Mouse (Mus musculus): ENCODE results near the gene Cpm. TPM values are rescaled to one million over a fixed set of nuclear protein-coding genes. Genes with fewer than 3 reads are reported as not detected.
A peak's percentile ranks its signal among the peaks of the same experiment; 100 is the strongest.

The Cpm gene
- total RNA-seq, 2 experiments from 2014 or later, result 8.6 to 10.7 TPM

DNA sequence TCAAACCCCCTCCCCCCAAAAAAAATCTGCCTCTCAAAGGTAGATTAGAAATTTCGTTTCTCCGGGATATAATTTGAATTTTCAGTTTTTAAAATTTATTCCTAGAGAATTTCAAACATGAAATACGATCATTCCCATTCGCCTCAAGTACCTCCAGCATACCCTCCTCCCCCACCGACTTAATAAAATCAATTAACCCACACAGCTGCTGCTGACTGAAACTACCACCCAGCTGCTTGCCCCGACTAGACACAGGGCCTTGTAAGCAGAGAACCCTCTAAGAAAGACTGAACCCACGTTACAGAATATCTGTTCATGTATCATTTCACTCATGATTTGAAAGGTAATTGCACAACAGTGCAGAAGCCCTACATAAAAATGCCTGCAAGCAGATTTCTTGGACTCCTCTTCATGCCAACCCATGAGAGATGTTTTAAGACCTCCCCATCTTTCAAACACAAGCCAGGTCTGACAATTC, 16.2 kb downstream of the Cpm start:
- no peak for DNase-seq (ENCODE audit: low spot score in 2 of 2)

DNA sequence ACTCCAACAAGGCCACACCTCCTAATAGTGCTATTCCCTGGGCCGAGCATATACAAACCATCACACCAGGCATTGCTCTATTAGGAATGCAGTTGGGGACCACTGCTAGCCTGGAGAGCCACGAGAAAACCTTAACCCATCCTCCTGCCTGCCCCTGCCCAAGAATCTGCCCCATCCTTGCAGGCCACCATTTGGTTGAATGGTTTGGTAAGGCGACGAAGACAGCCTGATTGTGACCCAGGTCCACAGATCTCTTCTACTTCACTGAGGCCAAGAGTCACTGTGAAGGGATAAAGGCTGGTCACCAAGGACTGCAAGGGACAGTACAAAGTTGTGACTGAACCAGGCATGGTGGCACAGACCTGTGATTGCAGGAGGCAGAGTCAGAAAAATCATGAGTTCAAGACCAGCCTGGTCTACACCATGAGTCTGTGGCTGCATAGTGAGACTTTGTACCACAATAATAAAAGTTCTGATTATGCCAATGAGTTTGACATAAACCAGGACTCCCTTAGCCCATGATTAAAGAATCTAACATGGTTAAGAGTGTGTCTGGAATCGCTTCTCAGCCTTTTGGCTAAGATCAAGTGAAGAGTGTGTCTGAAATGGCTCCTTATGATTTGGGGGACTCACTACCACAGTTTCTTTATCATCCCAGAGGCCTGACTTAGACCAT, 17.3 kb downstream of the Cpm start:
- DNase-seq (ENCODE audit: low spot score in 2 of 2), result no peak

DNA sequence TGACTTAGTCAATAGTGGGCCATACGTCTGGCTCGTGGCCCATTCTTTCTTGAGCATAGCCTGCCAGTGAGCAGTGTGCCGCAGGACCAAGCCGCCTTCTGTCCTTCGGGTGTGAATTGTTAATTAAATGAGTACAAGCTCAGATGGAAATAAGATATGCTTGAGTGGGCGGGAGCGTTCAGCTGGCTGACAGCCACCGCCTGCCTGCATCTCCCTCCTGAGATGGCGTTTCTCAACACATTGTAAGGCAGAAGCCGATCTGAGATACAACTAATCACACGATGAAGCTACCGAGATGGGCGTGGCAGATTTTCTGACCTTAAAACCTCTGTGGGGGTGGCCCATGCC, 17.8 kb downstream of the Cpm start:
- peak; percentile 70 to 79 for DNase-seq (ENCODE audit: low spot score in 2 of 2)

DNA sequence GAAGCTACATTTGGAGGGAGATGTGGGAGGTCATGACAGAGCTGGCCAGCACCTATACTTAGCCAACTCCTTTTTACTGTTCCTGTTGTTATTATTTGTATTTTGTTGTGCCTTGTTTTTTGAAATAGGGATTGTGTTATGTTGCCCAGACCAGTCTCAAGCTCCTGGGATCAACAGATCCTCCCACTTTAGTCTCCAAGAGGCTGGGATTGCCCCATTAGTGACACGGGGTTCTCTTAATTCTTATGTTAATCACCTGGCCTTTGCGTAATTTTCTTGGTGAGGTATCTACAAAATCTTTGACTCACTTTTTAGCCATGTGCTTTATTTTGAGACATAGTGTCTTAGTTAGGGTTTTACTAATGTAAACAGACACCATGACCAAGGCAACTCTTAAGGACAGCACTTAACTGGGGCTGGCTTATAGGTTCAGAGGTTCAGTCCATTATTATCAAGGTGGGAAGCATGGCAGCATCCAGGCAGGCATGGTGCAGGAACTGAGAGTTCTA, 18.7 kb downstream of the Cpm start:
- no peak for DNase-seq (ENCODE audit: low spot score in 2 of 2)

DNA sequence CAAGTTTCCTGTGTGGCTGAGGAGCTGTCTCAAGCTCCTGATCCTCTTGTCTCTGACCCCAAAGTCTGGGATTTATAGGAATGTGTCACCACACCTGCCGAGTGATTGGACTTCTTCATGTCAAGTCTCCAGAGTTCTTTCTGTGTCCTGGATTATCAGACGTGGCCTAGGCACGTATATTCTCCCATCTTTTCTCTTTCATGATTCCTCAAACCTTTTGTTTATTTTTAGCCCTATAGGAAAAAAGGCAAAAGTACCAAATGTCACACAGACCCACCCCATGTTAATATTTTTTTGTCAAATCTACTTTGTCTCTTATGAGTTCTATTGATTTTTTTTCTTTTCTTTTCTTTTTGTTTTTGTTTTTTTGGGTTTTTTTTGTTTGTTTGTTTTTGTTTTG, 19.3 kb downstream of the Cpm start:
- DNase-seq (ENCODE audit: low spot score in 2 of 2), result no peak

DNA sequence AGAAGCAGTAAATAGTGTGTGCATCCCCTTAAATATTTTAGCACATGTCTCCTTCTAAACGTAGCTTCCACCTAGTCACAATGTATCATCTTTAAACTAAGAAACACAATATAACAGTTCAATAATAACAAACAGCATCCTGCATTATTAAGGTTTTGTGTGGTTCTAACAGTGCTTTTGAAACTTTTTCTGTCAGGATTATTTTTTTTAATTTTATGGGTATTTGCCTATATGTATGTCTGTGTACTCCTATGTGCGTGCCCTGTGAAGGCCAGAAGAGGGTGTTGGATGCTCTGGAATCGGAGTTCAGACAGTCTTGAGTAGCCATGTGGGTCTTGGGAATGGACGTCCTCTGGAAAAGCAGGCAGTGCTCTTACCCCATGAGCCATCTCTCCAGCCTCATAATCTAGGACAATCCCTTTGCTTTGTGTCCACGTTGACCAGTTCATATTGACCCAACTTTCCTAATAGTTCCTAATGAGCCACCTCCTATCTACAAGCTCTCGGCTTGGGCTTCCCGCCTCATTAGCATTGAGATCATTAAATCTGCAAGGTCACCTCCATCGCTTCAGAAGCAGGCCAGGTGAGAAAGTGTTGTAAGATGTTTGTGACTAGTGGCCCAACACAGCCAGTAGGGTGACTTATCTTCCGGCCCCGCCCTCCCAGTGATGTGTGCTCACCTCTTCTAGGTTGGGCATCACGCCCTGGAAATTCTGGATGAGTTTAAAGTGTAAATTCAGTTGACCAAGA, 20.2 kb downstream of the Cpm start:
- no peak for DNase-seq (ENCODE audit: low spot score in 2 of 2)

DNA sequence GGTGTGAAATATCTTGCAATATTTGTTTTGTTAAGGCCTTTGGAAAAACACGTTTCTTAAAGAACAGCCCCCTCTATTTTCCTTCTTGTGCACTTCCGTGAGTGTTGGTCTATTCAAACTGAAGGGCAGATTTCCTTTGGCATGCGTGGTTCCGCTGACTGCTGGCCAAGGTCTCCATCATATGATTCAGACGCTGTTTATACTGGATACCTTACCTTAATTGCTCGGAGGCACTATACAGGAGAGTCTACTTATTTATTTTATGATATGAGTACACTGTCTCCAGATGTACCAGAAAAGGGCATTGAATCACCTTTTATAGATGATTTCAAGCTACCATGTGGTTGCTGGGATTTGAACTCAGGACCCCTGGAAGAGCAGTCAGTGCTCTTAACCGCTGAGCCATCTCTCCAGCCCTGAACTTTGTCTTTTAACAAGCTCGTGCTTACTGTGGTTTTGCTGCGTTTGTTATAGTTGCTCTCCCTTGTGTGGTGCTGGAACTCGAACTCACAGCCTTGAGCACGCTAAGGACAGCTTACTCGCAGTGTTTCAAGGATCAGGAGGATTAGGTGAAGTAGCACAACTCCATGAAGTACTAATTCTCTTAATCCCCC, 20.8 kb downstream of the Cpm start:
- no peak for DNase-seq (ENCODE audit: low spot score in 2 of 2)

DNA sequence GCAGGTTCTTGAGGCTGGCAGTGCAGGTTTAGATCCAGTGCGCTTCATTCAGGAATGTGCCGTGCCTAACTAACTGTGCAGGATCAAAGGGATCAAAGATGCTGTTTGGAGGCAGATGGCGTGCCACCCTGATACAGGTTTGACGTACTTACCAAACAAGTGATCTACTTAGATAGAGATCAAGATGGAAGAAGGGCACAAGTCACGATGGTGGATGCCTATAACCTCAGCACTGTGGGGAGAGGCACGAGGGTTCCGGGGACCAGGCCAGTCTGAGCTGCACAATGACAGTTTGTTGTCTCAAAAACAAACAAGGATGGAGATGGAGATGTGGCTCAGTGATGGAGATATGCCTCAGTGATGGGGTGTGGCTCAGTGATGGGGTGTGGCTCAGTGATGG, 21.4 kb downstream of the Cpm start:
- no peak for DNase-seq (ENCODE audit: low spot score in 2 of 2)

DNA sequence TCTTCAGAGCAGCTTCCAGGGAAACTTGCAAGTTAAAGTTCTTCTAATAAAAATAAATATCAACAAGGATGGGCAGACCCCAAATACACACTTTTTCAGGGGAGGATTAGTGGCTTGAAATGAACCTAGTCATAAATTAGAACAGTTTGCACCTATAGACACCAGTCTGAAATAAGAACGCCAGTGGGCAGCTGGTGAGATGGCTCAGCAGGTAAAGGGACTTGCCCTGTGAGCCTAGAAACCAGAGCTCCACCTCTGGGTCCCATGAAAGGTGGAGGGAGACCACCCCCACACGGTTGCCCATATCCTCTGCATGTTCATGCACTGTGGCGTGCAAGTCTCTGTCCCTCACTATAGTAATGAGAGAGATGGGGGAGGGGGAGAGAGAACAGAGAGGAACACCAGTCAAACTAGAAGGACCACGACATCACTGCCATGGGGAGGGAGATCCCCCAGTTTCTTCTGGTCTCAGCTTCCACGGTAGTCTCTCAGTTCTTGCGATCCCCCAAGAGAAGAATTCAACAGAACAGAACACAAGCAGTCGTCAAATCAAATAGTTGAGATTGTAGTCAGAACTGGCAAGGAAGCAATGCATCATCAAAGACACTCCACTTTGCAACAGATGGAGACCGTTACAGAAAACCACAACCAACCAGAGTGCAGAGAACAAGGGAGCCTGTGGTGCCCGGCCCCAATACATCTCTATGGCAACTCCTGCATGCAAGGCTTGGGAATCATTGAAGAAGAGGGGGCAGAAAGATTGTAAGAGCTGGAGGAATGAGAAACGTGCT, 22.5 kb downstream of the Cpm start:
- peak; percentile 56 to 68 for DNase-seq (ENCODE audit: low spot score in 2 of 2)

DNA sequence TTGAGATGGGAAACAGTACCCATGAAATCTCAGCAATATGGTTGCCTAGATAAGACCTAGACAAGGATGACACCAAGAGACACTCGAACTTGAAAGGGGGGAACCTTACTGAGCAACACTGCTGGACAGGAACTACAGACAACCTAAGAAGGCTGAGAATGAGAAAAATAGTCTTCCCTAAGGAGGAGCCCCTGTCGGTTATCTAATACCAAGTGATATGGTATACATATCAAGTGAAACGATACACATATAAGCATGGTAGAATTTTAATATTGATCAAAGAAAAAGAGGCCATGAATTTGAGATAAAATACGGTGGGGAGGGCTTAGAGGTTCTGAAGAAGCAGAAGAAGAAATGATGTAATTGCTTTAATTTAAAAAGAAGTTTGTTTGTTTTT, 23.1 kb downstream of the Cpm start:
- DNase-seq (ENCODE audit: low spot score in 2 of 2), result no peak

DNA sequence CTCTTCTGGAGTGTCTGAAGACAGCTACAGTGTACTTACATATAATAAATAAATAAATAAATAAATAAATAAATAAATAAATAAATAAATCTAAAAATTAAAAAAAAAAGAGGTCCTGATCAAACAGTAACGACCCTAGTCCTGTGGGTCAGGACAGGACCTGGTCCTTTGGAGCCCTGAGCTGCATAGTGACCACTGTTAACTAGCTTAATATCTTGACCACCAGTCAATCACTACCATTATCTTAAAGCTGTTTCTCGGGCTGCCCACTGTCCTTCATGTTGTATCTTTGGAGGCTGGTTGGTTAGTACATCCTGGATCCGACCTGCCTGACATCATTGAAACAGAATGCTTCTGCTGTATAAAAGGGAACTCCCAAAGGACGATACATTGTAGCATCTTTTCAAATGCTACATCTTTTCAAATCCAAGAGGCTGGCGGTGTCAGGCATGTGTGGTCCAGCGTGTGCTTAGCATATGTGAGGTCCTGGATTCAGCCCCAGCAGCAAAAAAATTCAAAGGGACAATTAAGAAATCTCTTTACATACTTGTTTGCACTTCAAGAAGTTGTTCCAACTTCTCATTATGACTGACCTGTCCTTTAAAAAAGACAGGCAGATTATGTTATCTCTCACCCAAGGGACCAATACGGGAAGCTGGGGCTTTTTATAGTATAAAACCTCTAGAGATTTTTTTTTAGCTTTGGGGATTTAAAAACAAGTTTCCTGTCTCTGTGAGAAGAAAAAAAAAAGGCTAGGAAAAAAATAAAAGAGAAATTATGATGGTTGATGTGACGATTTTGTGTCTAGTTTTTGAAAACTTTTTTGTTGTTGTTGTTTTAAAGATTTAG, 23.9 kb downstream of the Cpm start:
- DNase-seq (ENCODE audit: low spot score in 2 of 2), result no peak

DNA sequence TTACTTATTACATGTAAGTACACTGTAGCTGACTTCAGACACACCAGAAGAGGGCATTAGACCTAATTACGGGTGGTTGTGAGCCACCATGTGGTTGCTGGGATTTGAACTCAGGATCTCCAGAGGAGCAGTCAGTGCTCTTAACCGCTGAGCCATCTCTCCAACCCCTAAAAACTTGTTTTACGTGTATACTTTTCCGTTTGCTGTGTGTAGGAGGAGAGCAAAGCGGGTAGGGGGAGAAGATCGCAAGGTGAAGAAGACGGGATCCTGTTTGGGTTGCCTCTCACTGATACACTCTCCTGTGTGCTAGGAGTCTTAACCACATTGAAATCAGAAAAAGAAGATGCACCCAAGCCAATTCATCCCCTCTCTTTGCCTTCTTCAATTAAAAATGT, 24.5 kb downstream of the Cpm start:
- no peak for DNase-seq (ENCODE audit: low spot score in 2 of 2)

DNA sequence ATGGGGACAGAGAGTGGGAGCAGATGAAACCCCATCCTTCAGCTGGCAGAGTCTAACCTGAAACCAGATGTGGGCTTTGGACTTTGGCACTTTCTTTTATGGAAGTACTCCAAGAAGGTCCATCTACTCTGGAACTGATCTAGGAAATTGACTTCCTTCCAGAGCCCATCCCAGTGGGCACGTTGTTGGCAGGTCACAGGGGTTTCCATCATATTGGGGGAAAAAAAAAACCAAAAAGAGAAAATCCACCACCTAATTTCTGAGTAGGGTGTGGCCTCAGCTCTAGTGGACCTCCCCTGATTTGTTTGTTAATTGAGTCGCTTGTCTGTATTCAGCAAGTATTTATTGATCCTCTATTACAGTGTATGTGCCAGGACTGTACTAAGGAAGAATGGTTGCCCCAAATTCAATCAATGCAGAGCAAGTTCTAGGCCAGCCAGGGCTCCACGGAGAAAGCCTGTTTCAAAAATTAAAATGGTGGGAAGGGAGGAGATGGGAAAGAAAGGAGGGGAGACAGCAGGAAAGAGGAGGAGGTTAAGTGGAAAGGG, 25.4 kb downstream of the Cpm start:
- DNase-seq (ENCODE audit: low spot score in 2 of 2), result no peak

DNA sequence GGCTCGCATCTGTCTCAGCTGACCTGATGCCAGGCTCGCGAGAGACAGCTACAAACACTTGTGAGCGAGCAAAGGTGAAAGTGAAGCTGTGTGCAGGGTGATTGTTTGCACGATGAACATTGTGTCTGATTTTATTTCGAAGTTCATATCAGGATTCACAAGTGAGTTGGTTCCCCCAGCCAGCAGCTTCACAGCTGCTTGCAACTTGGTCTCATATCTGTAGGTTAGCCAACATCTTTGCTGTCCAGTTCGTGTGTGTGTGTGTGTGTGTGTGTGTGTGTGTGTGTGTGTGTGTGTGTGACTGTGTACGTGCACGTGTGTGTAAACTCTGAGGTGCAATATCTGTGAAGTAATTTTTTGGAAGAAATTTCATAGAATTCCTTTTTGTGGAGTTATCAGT, 26.2 kb downstream of the Cpm start:
- DNase-seq (ENCODE audit: low spot score in 2 of 2), result no peak

DNA sequence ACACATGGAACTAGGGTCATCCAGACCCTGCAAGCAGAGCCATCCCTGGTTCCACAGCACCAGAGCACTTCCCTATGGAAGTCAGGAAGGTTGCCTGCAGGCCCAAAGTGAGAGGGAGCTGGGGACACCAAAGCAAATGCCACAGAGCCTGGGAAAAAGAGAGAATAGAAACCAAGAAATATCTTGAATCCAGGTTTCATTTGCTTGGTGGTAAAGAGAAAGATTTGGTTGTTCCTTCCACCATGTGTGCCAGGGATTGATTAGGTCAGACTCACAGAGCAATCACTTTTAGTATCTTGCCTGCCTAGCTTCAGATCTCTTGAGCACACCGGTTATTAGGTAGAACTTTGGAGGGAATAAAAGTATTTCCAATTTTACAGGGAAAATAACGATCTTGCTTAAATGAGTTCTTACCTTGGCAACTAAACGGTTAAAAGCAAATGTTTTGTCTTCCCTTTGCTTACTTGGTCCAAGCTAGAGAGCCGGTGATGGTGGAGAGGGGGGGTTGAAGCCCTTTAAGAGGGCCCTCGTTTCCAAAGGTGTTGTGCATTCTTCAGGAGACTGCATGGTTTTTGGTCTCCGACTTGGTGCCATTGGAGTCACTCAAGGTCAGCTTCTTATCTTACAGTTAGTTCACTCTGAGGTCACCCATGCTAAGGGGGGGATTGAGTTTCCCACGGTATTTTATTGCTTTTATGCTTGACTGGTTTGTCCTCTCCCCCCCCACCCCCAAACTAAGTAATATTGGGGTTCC, 26.8 kb downstream of the Cpm start:
- DNase-seq (ENCODE audit: low spot score in 2 of 2), result no peak

DNA sequence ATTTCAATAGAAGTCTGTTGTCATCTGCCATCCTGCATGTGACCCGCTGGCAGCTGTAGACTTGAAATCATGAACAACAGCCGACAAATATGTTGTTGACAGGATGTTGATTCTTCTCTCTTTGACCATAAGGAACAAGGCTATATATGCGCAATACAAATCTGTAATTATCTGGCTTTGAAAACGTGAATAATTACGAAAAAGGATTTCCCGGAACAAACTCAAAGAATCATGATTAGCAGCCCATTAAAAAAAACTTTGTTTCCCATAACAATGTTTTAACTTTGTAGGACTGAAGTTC, 27.3 kb downstream of the Cpm start:
- no peak for DNase-seq (ENCODE audit: low spot score in 2 of 2)

DNA sequence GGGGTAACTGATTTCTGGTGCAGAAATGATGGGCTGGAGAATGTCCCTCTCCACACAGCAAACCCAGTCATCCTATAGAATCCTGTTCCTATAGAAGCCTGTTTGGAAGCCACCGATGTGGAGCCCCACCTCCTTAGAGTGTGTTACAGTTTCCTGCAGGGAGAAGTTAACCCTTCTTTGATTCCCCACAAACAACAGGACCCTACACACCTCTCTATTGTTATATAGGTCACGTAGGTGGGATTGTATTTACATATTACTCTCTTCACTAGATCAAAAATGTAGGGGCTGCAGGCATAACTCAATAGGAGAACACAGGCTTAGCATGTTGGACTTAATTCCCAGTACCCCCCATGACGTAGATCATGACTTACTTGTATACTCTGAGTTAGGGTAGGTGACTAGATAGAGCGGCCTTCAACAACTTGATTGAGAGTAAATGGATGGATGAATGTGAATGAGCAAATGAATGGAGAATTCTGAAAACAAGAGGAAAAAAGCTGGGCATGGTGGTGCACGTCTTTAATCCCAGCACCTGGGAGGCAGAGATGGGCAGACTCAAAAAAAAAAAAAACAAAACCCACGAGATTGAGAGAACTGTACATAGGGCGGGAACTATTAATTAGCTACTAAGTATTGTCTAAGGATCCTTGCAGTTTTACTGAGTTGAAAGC, 27.8 kb downstream of the Cpm start:
- no peak for DNase-seq (ENCODE audit: low spot score in 2 of 2)

DNA sequence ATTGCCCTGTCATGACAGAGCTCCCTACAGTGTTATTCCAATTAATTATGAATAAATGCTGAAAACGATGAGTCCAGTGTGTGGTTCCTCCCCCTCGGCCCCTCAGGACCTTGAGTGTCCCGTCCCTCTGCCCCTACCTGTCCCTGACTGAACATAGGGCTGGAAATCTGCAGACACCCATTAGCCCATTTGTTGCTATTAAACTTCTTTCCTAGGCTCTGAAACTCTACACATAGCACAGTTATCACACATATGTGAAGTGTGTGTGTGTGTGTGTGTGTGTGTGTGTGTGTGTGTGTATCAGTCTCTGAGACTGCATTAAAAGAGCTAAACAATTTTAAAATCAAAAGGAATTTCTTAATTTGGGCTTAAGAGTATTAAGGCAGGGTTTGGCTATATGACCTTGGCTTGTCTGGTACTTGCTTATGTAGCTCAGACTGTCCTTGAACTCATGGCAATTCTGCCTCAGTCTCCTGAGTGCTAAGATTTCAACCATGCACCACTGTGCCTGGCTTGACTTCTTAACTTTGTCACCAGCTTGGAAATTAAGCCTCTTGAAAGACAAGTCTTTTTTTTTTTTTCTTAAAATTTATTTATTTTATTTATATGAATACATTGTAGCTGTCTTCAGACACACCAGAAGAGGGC, 28.5 kb downstream of the Cpm start:
- DNase-seq (ENCODE audit: low spot score in 2 of 2), result no peak

All from layer of hippocampus, adult 18-20 months (tissue).